Mouse (Mus musculus): ENCODE measurements around the gene Ascc2. TPM values are rescaled to one million over a fixed set of nuclear protein-coding genes. Genes with fewer than 3 reads are reported as not detected.

Gene Ascc2
- polyA plus RNA-seq, 1 experiment from 2014 or later = 18.4 TPM

DNA sequence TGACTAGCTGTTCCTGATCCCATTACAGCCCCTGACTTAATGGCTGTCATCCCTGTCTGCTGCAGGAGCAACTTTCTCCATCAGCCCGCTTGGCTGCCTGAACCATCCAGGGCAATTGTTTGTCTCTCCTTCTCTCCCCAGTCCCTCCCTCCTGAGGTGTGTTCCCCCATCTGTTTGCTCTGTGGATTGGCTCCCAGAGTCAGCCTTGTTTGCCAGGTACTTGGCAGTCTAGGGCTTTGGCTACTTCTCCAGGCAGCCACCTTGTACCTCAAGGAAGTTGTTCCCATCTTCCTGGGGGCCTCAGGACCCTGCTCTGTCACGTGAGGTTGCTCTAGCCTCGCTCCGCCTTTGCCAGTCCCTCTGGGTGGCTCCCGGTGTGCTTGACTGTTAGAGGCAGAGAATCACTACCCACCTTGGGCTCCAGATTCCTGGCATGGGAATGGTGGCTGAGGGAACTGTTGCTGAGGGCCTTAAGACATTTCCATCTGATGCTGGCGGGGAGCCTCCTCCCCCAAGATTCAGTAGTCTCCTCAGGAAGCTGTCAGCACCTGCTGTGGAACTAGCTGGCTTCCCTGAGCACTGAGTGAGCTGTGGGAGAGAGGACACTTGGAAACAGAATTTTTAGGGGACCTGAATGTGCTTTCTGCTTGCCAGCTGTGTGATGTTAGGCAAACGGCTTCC lies 83.5 kb downstream of the Ascc2 start:
- WGBS (ENCODE audit: insufficient replicate concordance) = 61% methylated on average over 7 of the region's 7 CpGs
- ATAC-seq (ENCODE audit: insufficient read depth) = no peak
- no peaks in the 10 kb centered on the region for H3K4me1 ChIP-seq (replicated peaks)

DNA sequence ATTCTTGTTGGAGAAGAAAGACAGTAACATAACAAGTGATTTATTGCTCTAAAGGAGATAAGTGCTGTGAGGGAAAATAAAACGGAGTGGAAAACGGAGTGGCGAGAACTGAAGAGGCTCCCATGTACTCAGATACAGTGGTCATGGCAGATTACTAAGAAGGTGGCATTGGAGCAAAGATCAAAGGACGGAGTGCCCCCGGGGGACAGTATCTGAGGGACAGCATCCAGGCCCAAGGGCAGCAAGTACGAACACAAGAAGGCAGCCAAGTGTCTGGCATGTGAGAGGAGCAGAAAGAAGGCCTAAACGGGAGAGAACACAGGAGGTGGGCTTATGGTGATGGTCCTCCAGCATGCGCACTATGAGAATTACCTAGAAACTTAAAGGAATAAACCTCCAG lies 84.2 kb downstream of the Ascc2 start:
- Histone ChIP-seq H3K9me3 (replicated peaks) (no peaks in the 10 kb centered on the region), H3K27me3 (no peaks in the 10 kb centered on the region), H3K9ac (no peak overlapping the region), H3K4me3 (replicated peaks) (no peak overlapping the region), H3K4me1 (replicated peaks) (no peaks in the 10 kb centered on the region), H3K36me3 (replicated peaks) (peaks cover 9% of the 10 kb centered on the region; the same call in 1 of the 2 replicates), H3K27ac (replicated peaks) (no peak overlapping the region), H3K4me2 (no peak overlapping the region)
- ATAC-seq (ENCODE audit: insufficient read depth) = no peak
- WGBS (ENCODE audit: insufficient replicate concordance) = 79% methylated on average over 8 of the region's 8 CpGs

More for the DNA sequence above, 83.5 kb downstream of the Ascc2 start:
- Histone ChIP-seq H3K27ac (replicated peaks) (no peak overlapping the region), H3K9ac (no peak overlapping the region), H3K4me3 (replicated peaks) (no peak overlapping the region), H3K27me3 (no peaks in the 10 kb centered on the region), H3K9me3 (replicated peaks) (no peaks in the 10 kb centered on the region), H3K36me3 (replicated peaks) (peaks cover 9% of the 10 kb centered on the region; the same call in 1 of the 2 replicates), H3K4me2 (no peak overlapping the region)

DNA sequence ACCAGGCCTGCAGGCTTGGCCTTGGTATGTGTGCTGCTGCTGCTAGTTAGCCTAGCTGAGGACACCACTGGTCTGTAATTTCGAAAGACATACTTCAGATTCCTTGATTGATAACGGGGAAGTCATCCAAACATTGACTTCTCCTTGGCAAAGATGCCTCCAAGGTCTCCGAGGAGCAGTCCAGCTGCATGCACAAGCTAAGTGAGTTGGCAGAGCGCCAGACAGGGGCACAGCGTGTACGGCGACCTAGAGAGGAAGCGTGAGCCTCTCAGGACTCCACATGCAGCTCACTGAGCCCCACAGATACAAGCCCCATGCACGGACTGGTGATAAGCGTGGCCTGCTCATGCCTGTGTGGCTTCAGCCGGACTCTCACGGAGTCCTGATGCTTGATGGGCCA lies 92.1 kb downstream of the Ascc2 start:
- no peak overlapping the region for H3K27ac ChIP-seq (replicated peaks)
- no peak for ATAC-seq (ENCODE audit: insufficient read depth)
- no peak overlapping the region for H3K4me3 ChIP-seq (replicated peaks)
- no peaks in the 10 kb centered on the region for H3K4me1 ChIP-seq (replicated peaks)
- H3K36me3 ChIP-seq (replicated peaks) = no peaks in the 10 kb centered on the region; the same call in 1 of the 2 replicates
- H3K4me2 ChIP-seq = no peak overlapping the region
- H3K9ac ChIP-seq = no peak overlapping the region
- no peaks in the 10 kb centered on the region for H3K27me3 ChIP-seq
- 32% methylated on average over 12 of the region's 12 CpGs for WGBS (ENCODE audit: insufficient replicate concordance)
- H3K9me3 ChIP-seq (replicated peaks) = no peaks in the 10 kb centered on the region

DNA sequence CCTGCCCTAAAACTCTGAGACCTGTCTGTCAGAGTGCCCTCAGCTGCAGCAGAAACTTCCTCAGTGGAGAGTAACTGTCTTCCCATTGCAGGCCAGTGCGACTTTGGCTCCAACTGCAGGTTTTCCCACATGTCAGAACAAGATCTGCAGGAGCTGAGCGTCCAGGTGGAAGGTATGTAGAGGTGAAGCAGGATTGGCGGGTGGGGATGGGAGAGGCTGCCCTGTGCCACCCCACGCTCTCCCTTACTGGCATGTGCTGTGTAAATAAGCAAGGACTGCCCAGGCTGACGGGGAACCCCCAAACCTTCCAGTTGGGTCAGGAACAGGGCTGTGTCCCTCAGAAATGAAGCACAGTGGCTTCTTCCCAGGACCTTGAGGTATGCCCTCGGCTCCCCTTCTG lies 92.5 kb downstream of the Ascc2 start:
- WGBS (ENCODE audit: insufficient replicate concordance) = 59% methylated on average over 6 of the region's 6 CpGs
- Histone ChIP-seq H3K4me1 (replicated peaks) (no peaks in the 10 kb centered on the region), H3K27ac (replicated peaks) (no peak overlapping the region), H3K36me3 (replicated peaks) (no peaks in the 10 kb centered on the region; the same call in 1 of the 2 replicates), H3K9ac (no peak overlapping the region), H3K4me3 (replicated peaks) (no peak overlapping the region), H3K27me3 (no peaks in the 10 kb centered on the region), H3K9me3 (replicated peaks) (no peaks in the 10 kb centered on the region), H3K4me2 (no peak overlapping the region)
- ATAC-seq (ENCODE audit: insufficient read depth) = no peak

DNA sequence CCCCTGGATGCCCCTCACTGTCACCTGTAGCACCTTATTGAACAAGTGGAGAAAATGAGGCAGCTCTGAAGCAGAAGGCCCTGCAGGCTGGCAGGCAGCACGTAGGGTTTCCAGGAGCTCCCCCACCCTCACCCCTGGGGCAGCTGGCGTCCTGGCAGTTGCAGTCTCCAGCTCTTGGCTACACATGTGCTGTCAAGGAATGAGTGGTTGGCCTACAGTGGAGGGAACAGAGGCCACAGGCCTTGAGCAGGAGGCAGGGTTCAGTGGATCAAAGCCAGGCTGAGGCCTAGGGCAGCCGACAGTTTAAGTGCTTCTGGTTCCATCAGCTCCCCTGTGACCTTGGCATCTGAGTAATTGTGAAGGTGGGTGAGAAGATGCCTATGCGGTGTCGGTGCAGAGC lies 93.4 kb downstream of the Ascc2 start:
- no peaks in the 10 kb centered on the region for H3K9me3 ChIP-seq (replicated peaks)
- 78% methylated on average over 5 of the region's 5 CpGs for WGBS (ENCODE audit: insufficient replicate concordance)
- H3K36me3 ChIP-seq (replicated peaks) = no peaks in the 10 kb centered on the region; the same call in 1 of the 2 replicates
- H3K4me2 ChIP-seq = no peak overlapping the region
- H3K4me1 ChIP-seq (replicated peaks) = no peaks in the 10 kb centered on the region
- no peak for ATAC-seq (ENCODE audit: insufficient read depth)
- no peak overlapping the region for H3K27ac ChIP-seq (replicated peaks)
- H3K27me3 ChIP-seq = no peaks in the 10 kb centered on the region
- H3K9ac ChIP-seq = no peak overlapping the region
- H3K4me3 ChIP-seq (replicated peaks) = no peak overlapping the region

DNA sequence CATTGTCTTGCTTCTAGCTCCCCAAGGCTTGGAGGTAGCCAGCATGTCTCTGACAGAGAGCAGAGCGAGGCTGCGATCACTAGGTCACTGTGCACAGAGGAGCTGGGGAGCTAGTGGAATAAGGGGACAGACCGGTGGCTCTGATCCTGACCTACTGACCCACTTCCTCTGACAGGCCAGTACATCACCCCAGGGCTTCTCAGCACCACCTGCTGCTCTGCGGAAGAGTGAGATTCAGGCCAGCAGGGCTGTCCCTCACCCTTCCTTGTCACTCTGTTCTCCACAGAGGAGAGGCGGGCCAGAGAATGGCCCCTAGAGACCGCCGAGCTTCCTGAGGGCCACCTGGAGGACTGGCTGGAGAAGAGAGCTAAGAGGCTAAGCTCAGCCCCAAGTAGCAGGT lies 94.2 kb downstream of the Ascc2 start:
- H3K27ac ChIP-seq (replicated peaks) = no peak overlapping the region
- ATAC-seq (ENCODE audit: insufficient read depth) = no peak
- H3K27me3 ChIP-seq = no peaks in the 10 kb centered on the region
- H3K4me2 ChIP-seq = no peak overlapping the region
- no peak overlapping the region for H3K4me3 ChIP-seq (replicated peaks)
- WGBS (ENCODE audit: insufficient replicate concordance) = 80% methylated on average over 7 of the region's 7 CpGs
- H3K9me3 ChIP-seq (replicated peaks) = no peaks in the 10 kb centered on the region
- H3K4me1 ChIP-seq (replicated peaks) = no peaks in the 10 kb centered on the region
- no peak overlapping the region for H3K9ac ChIP-seq
- no peaks in the 10 kb centered on the region; the same call in 1 of the 2 replicates for H3K36me3 ChIP-seq (replicated peaks)

DNA sequence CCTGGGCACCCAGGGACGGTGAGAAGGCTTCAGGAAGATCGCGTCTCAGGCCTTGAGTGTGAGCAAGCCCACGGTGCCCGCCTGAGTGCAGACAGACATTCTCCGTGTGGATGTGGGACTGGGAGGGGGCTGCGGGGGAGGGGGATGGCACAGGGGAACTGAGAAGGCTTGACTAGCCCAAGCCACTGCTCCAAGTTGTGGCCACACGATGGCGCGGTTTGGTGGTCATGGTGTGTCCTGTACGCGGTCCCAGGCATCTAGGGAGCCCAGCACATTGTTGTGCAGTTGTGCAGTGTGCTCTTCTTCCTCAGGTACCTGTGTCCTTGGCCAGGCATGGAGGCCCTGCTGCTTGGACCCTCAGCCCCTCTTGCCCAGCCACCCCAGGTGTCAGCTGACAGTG lies 96.6 kb downstream of the Ascc2 start:
- Histone ChIP-seq H3K27me3 (no peaks in the 10 kb centered on the region), H3K36me3 (replicated peaks) (no peaks in the 10 kb centered on the region; the same call in 1 of the 2 replicates), H3K4me2 (no peak overlapping the region), H3K4me1 (replicated peaks) (no peaks in the 10 kb centered on the region), H3K4me3 (replicated peaks) (no peak overlapping the region), H3K9ac (no peak overlapping the region), H3K27ac (replicated peaks) (no peak overlapping the region), H3K9me3 (replicated peaks) (no peaks in the 10 kb centered on the region)
- 42% methylated on average over 12 of the region's 12 CpGs for WGBS (ENCODE audit: insufficient replicate concordance)
- no peak for ATAC-seq (ENCODE audit: insufficient read depth)

Other genes with a start within 250 kb of the Ascc2 start
- gene Hormad2, start 196.6 kb upstream of the Ascc2 start, polyA plus RNA-seq (2015; fragmentation: Nextera tagmentation; extraction: Ambion mirVana) = 0.18 and 0.20 TPM in 2 replicates
- gene Mtmr3, start 42.9 kb upstream of the Ascc2 start, polyA plus RNA-seq (2015; fragmentation: Nextera tagmentation; extraction: Ambion mirVana) = 32.5 and 36.6 TPM in 2 replicates
- not detected in 2 replicates for gene Gm11032, start 17.7 kb upstream of the Ascc2 start, polyA plus RNA-seq (2015; fragmentation: Nextera tagmentation; extraction: Ambion mirVana)
- gene Uqcr10, start 66.6 kb downstream of the Ascc2 start, polyA plus RNA-seq (2015; fragmentation: Nextera tagmentation; extraction: Ambion mirVana) = 535 and 580 TPM in 2 replicates
- 22.4 and 22.5 TPM in 2 replicates for gene Zmat5, start 66.9 kb downstream of the Ascc2 start, polyA plus RNA-seq (2015; fragmentation: Nextera tagmentation; extraction: Ambion mirVana)
- 0.07 TPM in 1 of 2 replicates, not detected in the other for gene Cabp7, start 109.0 kb downstream of the Ascc2 start, polyA plus RNA-seq (2015; fragmentation: Nextera tagmentation; extraction: Ambion mirVana)
- gene Nf2, start 211.8 kb downstream of the Ascc2 start, polyA plus RNA-seq (2015; fragmentation: Nextera tagmentation; extraction: Ambion mirVana) = 13.5 and 13.8 TPM in 2 replicates
- gene Nipsnap1, start 236.2 kb downstream of the Ascc2 start, polyA plus RNA-seq (2015; fragmentation: Nextera tagmentation; extraction: Ambion mirVana) = 94.3 and 106 TPM in 2 replicates